Mouse (Mus musculus): ENCODE measurements at regions not wholly inside any gene's neighbourhood (a gene's known extent, or its start where the extent isn't known, plus 50 kb on each side); places are given as distances from the start of the nearest gene placed in this dataset.

DNA sequence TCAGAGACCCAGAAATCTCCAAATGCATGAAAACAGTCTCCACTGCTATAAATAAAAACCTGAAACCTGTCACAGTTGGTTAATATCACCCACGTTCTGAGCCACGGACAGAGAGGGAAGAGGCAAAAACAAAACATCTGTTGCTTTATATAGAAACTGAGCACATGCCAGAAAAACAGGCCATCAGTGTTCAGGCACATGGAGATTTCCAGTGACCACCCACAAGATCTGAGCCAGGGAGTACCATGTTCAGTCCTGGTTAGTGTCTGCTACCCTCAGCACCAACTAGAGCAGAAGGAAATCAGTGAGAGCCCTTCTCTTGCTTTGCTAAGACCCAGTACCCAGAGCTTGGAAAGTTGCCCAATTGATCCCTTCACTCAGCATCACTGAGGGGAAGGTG, 75.7 kb upstream of the Arhgap11a start:
- H3K9ac ChIP-seq (replicated peaks): no peak overlapping the region
- no peak overlapping the region for H3K27ac ChIP-seq (ENCODE audit: low read depth)
- H3K27me3 ChIP-seq (ENCODE audit: insufficient read depth, low read length): no peaks in the 10 kb centered on the region
- H3K36me3 ChIP-seq (replicated peaks; ENCODE audit: insufficient read depth, low read length): no peaks in the 10 kb centered on the region
- H3K4me3 ChIP-seq (ENCODE audit: low read depth, low read length): no peak overlapping the region
- no peak for DNase-seq
- TF ChIP-seq CTCF (IDR thresholded peaks at IDR 0.05; ENCODE audit: low read depth) (no peak), EP300 (IDR thresholded peaks at IDR 0.05; ENCODE audit: low read depth) (no peak)
- no peak overlapping the region for H3K4me2 ChIP-seq (ENCODE audit: low read depth, low read length)
- no peaks in the 10 kb centered on the region for H3K4me1 ChIP-seq (ENCODE audit: insufficient read depth)
- no peaks in the 10 kb centered on the region for H3K9me3 ChIP-seq (ENCODE audit: low read length)
- ATAC-seq: no peak
- WGBS (ENCODE audit: insufficient replicate concordance): 34% methylated on average over 2 of the region's 2 CpGs

DNA sequence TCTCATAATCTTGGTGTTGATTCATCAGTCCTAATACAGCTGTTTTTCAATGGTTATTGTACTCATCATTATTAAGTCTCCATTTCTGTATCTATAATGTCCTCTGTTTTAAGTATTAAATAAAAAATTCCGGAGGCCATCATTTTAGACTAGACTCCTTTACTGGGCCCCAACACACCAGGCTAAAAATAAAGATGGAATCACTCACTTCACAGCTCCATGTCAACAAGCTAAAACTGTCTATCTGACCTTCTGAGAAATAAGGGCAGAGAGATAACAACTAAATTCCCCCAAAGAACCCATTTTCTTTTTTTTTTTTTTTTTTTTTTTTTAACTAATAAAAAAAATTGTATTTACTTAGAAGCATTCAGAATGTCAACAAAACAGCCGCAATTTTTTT, 70.5 kb upstream of the Arhgap11a start:
- ATAC-seq: no peak
- no peak for DNase-seq
- Histone ChIP-seq H3K4me1 (ENCODE audit: insufficient read depth) (no peaks in the 10 kb centered on the region), H3K4me3 (ENCODE audit: low read depth, low read length) (no peak overlapping the region), H3K27ac (ENCODE audit: low read depth) (no peak overlapping the region), H3K9ac (replicated peaks) (no peak overlapping the region), H3K36me3 (replicated peaks; ENCODE audit: insufficient read depth, low read length) (no peaks in the 10 kb centered on the region), H3K27me3 (ENCODE audit: insufficient read depth, low read length) (no peaks in the 10 kb centered on the region), H3K4me2 (ENCODE audit: low read depth, low read length) (no peak overlapping the region), H3K9me3 (ENCODE audit: low read length) (no peaks in the 10 kb centered on the region)
- WGBS (ENCODE audit: insufficient replicate concordance): 75% methylated on average over 1 of the region's 2 CpGs
- TF ChIP-seq EP300 (IDR thresholded peaks at IDR 0.05; ENCODE audit: low read depth): no peak
- no peak for TF ChIP-seq CTCF (IDR thresholded peaks at IDR 0.05; ENCODE audit: low read depth)

DNA sequence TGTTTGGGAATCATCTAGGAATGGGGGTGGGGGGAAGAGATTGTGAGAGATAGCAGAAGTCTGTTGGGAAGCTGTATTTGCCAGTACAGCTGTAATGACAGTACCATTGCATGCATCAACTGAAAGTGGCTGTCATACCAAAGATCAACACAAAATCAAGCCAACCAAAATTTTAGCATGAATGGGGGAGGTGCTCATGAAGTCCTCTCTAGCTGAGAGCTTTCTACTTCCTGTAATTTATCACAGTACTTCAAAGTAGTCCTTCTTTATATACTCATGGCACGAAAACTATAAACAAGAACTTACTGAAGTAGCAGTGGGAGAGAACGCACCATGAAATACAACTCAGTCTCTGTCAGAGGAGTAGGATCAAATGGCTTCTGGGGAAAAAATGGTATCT, 65.8 kb upstream of the Arhgap11a start:
- ATAC-seq (no peak), DNase-seq (no peak)
- Histone ChIP-seq H3K27ac (ENCODE audit: low read depth) (no peak overlapping the region), H3K9me3 (ENCODE audit: low read length) (no peaks in the 10 kb centered on the region), H3K9ac (replicated peaks) (no peak overlapping the region), H3K4me3 (ENCODE audit: low read depth, low read length) (no peak overlapping the region), H3K4me2 (ENCODE audit: low read depth, low read length) (no peak overlapping the region), H3K36me3 (replicated peaks; ENCODE audit: insufficient read depth, low read length) (no peaks in the 10 kb centered on the region), H3K27me3 (ENCODE audit: insufficient read depth, low read length) (no peaks in the 10 kb centered on the region), H3K4me1 (ENCODE audit: insufficient read depth) (no peaks in the 10 kb centered on the region)
- TF ChIP-seq EP300 (IDR thresholded peaks at IDR 0.05; ENCODE audit: low read depth) (no peak), CTCF (IDR thresholded peaks at IDR 0.05; ENCODE audit: low read depth) (no peak)
- WGBS (ENCODE audit: insufficient replicate concordance): 59% methylated on average over 2 of the region's 2 CpGs

DNA sequence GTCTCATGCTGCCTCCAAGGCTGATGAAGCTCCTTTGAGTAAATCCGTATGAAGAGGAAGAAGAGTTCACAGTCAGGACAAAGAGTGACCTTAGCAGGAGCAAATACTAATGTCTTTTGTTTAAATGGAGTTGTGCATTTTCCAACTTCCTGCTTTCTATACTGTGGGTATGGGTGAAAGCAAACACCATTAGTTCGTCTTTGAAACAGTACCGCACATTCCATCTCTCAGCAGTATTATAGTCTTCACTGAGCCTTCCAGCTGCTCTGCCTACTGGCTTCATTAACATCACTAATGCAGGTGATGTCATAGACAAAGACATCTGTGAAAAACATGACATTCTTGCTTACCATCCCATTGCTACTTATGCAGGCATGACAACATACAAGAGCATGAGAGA, 62.7 kb upstream of the Arhgap11a start:
- H3K27ac ChIP-seq (ENCODE audit: low read depth): no peak overlapping the region
- H3K36me3 ChIP-seq (replicated peaks; ENCODE audit: insufficient read depth, low read length): no peaks in the 10 kb centered on the region
- no peak overlapping the region for H3K4me3 ChIP-seq (ENCODE audit: low read depth, low read length)
- no peak overlapping the region for H3K9ac ChIP-seq (replicated peaks)
- H3K9me3 ChIP-seq (ENCODE audit: low read length): no peaks in the 10 kb centered on the region
- DNase-seq (no peak), ATAC-seq (no peak)
- WGBS (ENCODE audit: insufficient replicate concordance): 69% methylated on average over 3 of the region's 3 CpGs
- H3K4me2 ChIP-seq (ENCODE audit: low read depth, low read length): no peak overlapping the region
- no peaks in the 10 kb centered on the region for H3K27me3 ChIP-seq (ENCODE audit: insufficient read depth, low read length)
- no peak for TF ChIP-seq CTCF (IDR thresholded peaks at IDR 0.05; ENCODE audit: low read depth)
- no peak for TF ChIP-seq EP300 (IDR thresholded peaks at IDR 0.05; ENCODE audit: low read depth)
- H3K4me1 ChIP-seq (ENCODE audit: insufficient read depth): no peaks in the 10 kb centered on the region

DNA sequence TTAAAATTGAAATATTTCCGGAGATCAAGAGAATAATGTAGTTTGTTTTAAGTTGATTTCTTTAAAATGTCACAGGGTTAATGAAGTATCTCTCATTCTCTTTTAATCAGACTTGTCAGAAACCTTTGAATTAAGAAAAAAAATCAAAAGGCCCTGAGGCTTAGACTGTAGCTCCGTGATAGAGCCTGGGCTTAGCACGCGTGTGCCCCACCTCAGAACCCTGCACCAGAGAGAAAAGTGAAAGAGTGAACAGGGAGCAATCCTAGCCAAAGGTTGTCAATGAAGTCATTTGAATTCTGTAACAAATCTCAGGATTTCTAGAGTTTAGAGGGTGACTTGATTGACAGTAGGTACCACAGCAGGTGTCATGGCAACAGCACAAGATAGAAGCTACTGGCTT, 61.0 kb upstream of the Arhgap11a start:
- Histone ChIP-seq H3K9me3 (ENCODE audit: low read length) (no peaks in the 10 kb centered on the region), H3K27me3 (ENCODE audit: insufficient read depth, low read length) (no peaks in the 10 kb centered on the region), H3K27ac (ENCODE audit: low read depth) (no peak overlapping the region), H3K4me2 (ENCODE audit: low read depth, low read length) (no peak overlapping the region), H3K4me3 (ENCODE audit: low read depth, low read length) (no peak overlapping the region), H3K4me1 (ENCODE audit: insufficient read depth) (no peaks in the 10 kb centered on the region), H3K9ac (replicated peaks) (no peak overlapping the region), H3K36me3 (replicated peaks; ENCODE audit: insufficient read depth, low read length) (no peaks in the 10 kb centered on the region)
- no peak for TF ChIP-seq EP300 (IDR thresholded peaks at IDR 0.05; ENCODE audit: low read depth)
- no peak for TF ChIP-seq CTCF (IDR thresholded peaks at IDR 0.05; ENCODE audit: low read depth)
- WGBS (ENCODE audit: insufficient replicate concordance): 82% methylated on average over 4 of the region's 4 CpGs
- no peak for DNase-seq
- no peak for ATAC-seq

DNA sequence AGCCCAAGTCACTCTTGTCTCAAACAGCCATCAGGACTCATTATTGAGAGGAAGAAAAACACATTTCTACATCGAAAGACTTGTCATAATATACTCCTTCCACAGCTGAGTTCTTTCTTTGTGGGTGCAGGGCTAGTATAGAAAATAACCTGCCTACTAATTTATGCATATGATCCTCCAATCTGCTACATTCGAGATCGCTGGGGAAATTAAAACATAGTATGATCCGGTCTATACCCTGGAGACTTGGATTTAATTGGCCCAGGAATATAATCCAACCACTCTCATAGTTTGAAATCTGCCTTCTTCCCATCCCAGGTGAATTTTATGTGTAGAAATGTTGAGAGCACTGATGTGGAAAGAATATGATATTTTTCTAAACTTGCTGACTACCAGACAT, 60.2 kb upstream of the Arhgap11a start:
- H3K9ac ChIP-seq (replicated peaks): no peak overlapping the region
- no peaks in the 10 kb centered on the region for H3K36me3 ChIP-seq (replicated peaks; ENCODE audit: insufficient read depth, low read length)
- H3K4me3 ChIP-seq (ENCODE audit: low read depth, low read length): no peak overlapping the region
- no peaks in the 10 kb centered on the region for H3K9me3 ChIP-seq (ENCODE audit: low read length)
- 81% methylated on average over 4 of the region's 4 CpGs for WGBS (ENCODE audit: insufficient replicate concordance)
- no peak overlapping the region for H3K4me2 ChIP-seq (ENCODE audit: low read depth, low read length)
- TF ChIP-seq CTCF (IDR thresholded peaks at IDR 0.05; ENCODE audit: low read depth) (no peak), EP300 (IDR thresholded peaks at IDR 0.05; ENCODE audit: low read depth) (no peak)
- no peak overlapping the region for H3K27ac ChIP-seq (ENCODE audit: low read depth)
- ATAC-seq: no peak
- no peak for DNase-seq
- H3K4me1 ChIP-seq (ENCODE audit: insufficient read depth): no peaks in the 10 kb centered on the region
- no peaks in the 10 kb centered on the region for H3K27me3 ChIP-seq (ENCODE audit: insufficient read depth, low read length)

DNA sequence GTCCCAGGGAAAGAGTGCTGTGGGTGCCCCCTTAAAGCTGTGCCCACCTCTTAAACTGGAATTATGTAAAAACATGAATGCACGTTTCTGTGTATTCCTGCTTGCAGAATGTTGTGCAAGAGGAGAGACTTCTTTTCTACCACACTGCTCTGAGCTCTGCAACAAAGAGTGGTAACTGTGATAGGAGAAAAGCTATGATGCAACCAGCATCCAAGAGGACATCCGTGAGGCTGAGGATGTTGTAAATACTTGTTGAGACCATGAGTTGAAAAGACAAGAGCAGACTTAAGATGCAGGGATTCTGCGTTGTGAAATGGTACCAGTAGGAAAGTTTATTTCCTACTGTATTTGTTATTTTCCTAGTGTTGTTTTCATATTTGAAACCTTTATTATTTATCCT, 56.0 kb upstream of the Arhgap11a start:
- Histone ChIP-seq H3K4me2 (ENCODE audit: low read depth, low read length) (no peak overlapping the region), H3K9me3 (ENCODE audit: low read length) (no peaks in the 10 kb centered on the region), H3K4me3 (ENCODE audit: low read depth, low read length) (no peak overlapping the region), H3K27me3 (ENCODE audit: insufficient read depth, low read length) (no peaks in the 10 kb centered on the region), H3K36me3 (replicated peaks; ENCODE audit: insufficient read depth, low read length) (no peaks in the 10 kb centered on the region), H3K4me1 (ENCODE audit: insufficient read depth) (no peaks in the 10 kb centered on the region), H3K27ac (ENCODE audit: low read depth) (no peak overlapping the region), H3K9ac (replicated peaks) (no peak overlapping the region)
- WGBS (ENCODE audit: insufficient replicate concordance): 32% methylated on average over 3 of the region's 3 CpGs
- DNase-seq (no peak), ATAC-seq (no peak)
- TF ChIP-seq CTCF (IDR thresholded peaks at IDR 0.05; ENCODE audit: low read depth) (no peak), EP300 (IDR thresholded peaks at IDR 0.05; ENCODE audit: low read depth) (no peak)

All from liver, postnatal 0 days (tissue).